Mouse (Mus musculus) MEL (cell line): ENCODE data around the gene Cst3. TPM values are rescaled to one million over a fixed set of nuclear protein-coding genes. Genes with fewer than 3 reads are reported as not detected.

Source experiments
- DNase-seq: peaks from one replicate; pipeline ENCODE4 v3.0.0; 2011; ENCODE audit warnings: low read depth, low spot score
- H3K27ac ChIP-seq: 2 replicates; pipeline ENCODE4 v1.5.1; 2012; ENCODE audit warnings: low read depth, mild to moderate bottlenecking, control low read depth, low read length, moderate library complexity; ENCODE audit not compliant: control insufficient read depth
- H3K27me3 ChIP-seq, 2 experiments: fragments of 150-350 bp in 1 of 2; sonication (generic) in 1 of 2; 2 replicates each; pipeline ENCODE4 v1.6.1; 2012; ENCODE audit warnings: low read length in 2 of 2, mild to moderate bottlenecking in 2 of 2, improper control_type of control experiment in 1 of 2, moderate library complexity in 1 of 2; ENCODE audit not compliant: insufficient read depth in 2 of 2, control insufficient read depth in 1 of 2
- H3K36me3 ChIP-seq, 2 experiments: 2 replicates each; pipeline ENCODE4 v1.6.1; 2012 to 2014; ENCODE audit warnings: low read length in 2 of 2, improper control_type of control experiment in 1 of 2, inconsistent platforms in 1 of 2, mild to moderate bottlenecking in 1 of 2; ENCODE audit not compliant: insufficient read depth in 2 of 2, control insufficient read depth in 1 of 2
- H3K4me1 ChIP-seq, 2 experiments: fragments of 150-350 bp in 1 of 2; sonication (generic) in 1 of 2; 2 replicates each; pipeline ENCODE4 v1.6.1; 2012; ENCODE audit warnings: low read length in 2 of 2, improper control_type of control experiment in 1 of 2, mild to moderate bottlenecking in 1 of 2; ENCODE audit not compliant: insufficient read depth in 2 of 2, control insufficient read depth in 1 of 2
- H3K4me3 ChIP-seq, 2 experiments: fragments of 150-350 bp in 1 of 2; sonication (generic) in 1 of 2; 2 replicates each; pipeline ENCODE4 v1.5.1; 2012; ENCODE audit warnings: low read depth in 2 of 2, low read length in 2 of 2, mild to moderate bottlenecking in 2 of 2, moderate library complexity in 2 of 2, control low read depth in 1 of 2, improper control_type of control experiment in 1 of 2; ENCODE audit not compliant: control insufficient read depth in 1 of 2, insufficient read depth in 1 of 2
- H3K79me2 ChIP-seq: 2 replicates; pipeline ENCODE4 v1.6.1; 2012; ENCODE audit warnings: mild to moderate bottlenecking, low read length, moderate library complexity; ENCODE audit not compliant: control insufficient read depth, poor library complexity, insufficient read depth
- H3K9ac ChIP-seq: 2 replicates; pipeline ENCODE4 v1.6.1; 2012; ENCODE audit warnings: low read depth, mild to moderate bottlenecking, control low read depth, low read length, moderate library complexity; ENCODE audit not compliant: control insufficient read depth, poor library complexity, severe bottlenecking
- H3K9me3 ChIP-seq: fragments of 150-350 bp; sonication (generic); replicated peaks from 2 replicates; pipeline ENCODE4 v1.6.1; 2012; ENCODE audit warnings: mild to moderate bottlenecking, low read length, improper control_type of control experiment, moderate library complexity; ENCODE audit not compliant: insufficient read depth
- BHLHE40 ChIP-seq: IDR thresholded peaks from 2 replicates; pipeline ENCODE4 v1.6.1; 2012; ENCODE audit warnings: low read depth, mild to moderate bottlenecking, inconsistent platforms, low read length, improper control_type of control experiment, borderline replicate concordance
- CHD1 ChIP-seq: IDR thresholded peaks from 2 replicates; pipeline ENCODE4 v1.6.1; 2012; ENCODE audit warnings: low read depth, mild to moderate bottlenecking, inconsistent platforms, low read length, improper control_type of control experiment
- CHD2 ChIP-seq: IDR thresholded peaks from 2 replicates; pipeline ENCODE4 v1.6.1; 2011; ENCODE audit warnings: low read length, improper control_type of control experiment
- CTCF ChIP-seq, 3 experiments: IDR thresholded peaks in 2 of 3; conservative IDR thresholded peaks in 1 of 3; 2 replicates each; pipeline ENCODE4 v1.5.1; 2011 to 2012; ENCODE audit warnings: low read length in 3 of 3, low read depth in 2 of 3, mild to moderate bottlenecking in 2 of 3, improper control_type of control experiment in 1 of 3, inconsistent platforms in 1 of 3, mixed read lengths in 1 of 3, moderate library complexity in 1 of 3; ENCODE audit not compliant: control insufficient read depth in 1 of 3, insufficient read depth in 1 of 3, poor library complexity in 1 of 3, severe bottlenecking in 1 of 3
- E2F4 ChIP-seq: IDR thresholded peaks from 2 replicates; pipeline ENCODE4 v1.6.1; 2011; ENCODE audit warnings: low read depth, low read length, improper control_type of control experiment, borderline replicate concordance
- ELF1 ChIP-seq: IDR thresholded peaks from 2 replicates; pipeline ENCODE4 v1.6.1; 2014; ENCODE audit warnings: low read depth, mild to moderate bottlenecking, inconsistent platforms, low read length, improper control_type of control experiment, moderate library complexity
- EP300 ChIP-seq, 2 experiments: IDR thresholded peaks; 2 replicates each; pipeline ENCODE4 v1.6.1; 2011; ENCODE audit warnings: improper control_type of control experiment in 2 of 2, low read length in 2 of 2, low read depth in 1 of 2, mild to moderate bottlenecking in 1 of 2
- GABPA ChIP-seq: IDR thresholded peaks from 2 replicates; pipeline ENCODE4 v1.6.1; 2012; ENCODE audit warnings: low read depth, mild to moderate bottlenecking, inconsistent platforms, low read length, improper control_type of control experiment, moderate library complexity
- HCFC1 ChIP-seq: IDR thresholded peaks from 2 replicates; pipeline ENCODE4 v1.6.1; 2012; ENCODE audit warnings: low read depth, mild to moderate bottlenecking, inconsistent platforms, low read length, improper control_type of control experiment, moderate library complexity
- JUND ChIP-seq: IDR thresholded peaks from 2 replicates; pipeline ENCODE4 v1.6.1; 2011; ENCODE audit warnings: low read depth, mild to moderate bottlenecking, improper control_type of control experiment, low read length
- KAT2A ChIP-seq: conservative IDR thresholded peaks from 2 replicates; pipeline ENCODE4 v1.6.1; 2012; ENCODE audit warnings: low read depth, low read length, improper control_type of control experiment, inconsistent platforms
- MAFK ChIP-seq: IDR thresholded peaks from 2 replicates; pipeline ENCODE4 v1.6.1; 2011; ENCODE audit warnings: low read depth, mild to moderate bottlenecking, low read length, improper control_type of control experiment, borderline replicate concordance
- MAZ ChIP-seq: IDR thresholded peaks from 2 replicates; pipeline ENCODE4 v1.6.1; 2012; ENCODE audit warnings: low read depth, mild to moderate bottlenecking, inconsistent platforms, low read length, improper control_type of control experiment
- MEF2A ChIP-seq: IDR thresholded peaks from 2 replicates; pipeline ENCODE4 v1.6.1; 2014; ENCODE audit warnings: low read depth, mild to moderate bottlenecking, inconsistent platforms, low read length, improper control_type of control experiment; ENCODE audit not compliant: poor library complexity, insufficient replicate concordance, severe bottlenecking; ENCODE audit errors: extremely low read depth
- MYB ChIP-seq: IDR thresholded peaks from 2 replicates; pipeline ENCODE4 v1.6.1; 2011; ENCODE audit warnings: mild to moderate bottlenecking, low read depth, low read length, improper control_type of control experiment
- MYC ChIP-seq: IDR thresholded peaks from 2 replicates; pipeline ENCODE4 v1.6.1; 2011; ENCODE audit warnings: low read depth, mild to moderate bottlenecking, low read length, improper control_type of control experiment, moderate library complexity
- NRF1 ChIP-seq: IDR thresholded peaks from 2 replicates; pipeline ENCODE4 v1.6.1; 2014; ENCODE audit warnings: low read depth, mild to moderate bottlenecking, inconsistent platforms, low read length, improper control_type of control experiment, moderate library complexity; ENCODE audit not compliant: poor library complexity, insufficient read depth, severe bottlenecking
- POLR2A ChIP-seq, 2 experiments: IDR thresholded peaks; 2 replicates each; pipeline ENCODE4 v1.6.1; 2011 to 2012; ENCODE audit warnings: low read length in 2 of 2, mild to moderate bottlenecking in 2 of 2, control low read depth in 1 of 2, improper control_type of control experiment in 1 of 2, low read depth in 1 of 2, moderate library complexity in 1 of 2; ENCODE audit not compliant: control insufficient read depth in 1 of 2, insufficient read depth in 1 of 2, poor library complexity in 1 of 2
- RAD21 ChIP-seq: IDR thresholded peaks from 2 replicates; pipeline ENCODE4 v1.6.1; 2011; ENCODE audit warnings: mild to moderate bottlenecking, low read depth, low read length, improper control_type of control experiment
- RCOR1 ChIP-seq: IDR thresholded peaks from 2 replicates; pipeline ENCODE4 v1.6.1; 2012; ENCODE audit warnings: low read depth, mild to moderate bottlenecking, inconsistent platforms, low read length, improper control_type of control experiment
- SMC3 ChIP-seq: IDR thresholded peaks from 2 replicates; pipeline ENCODE4 v1.6.1; 2011; ENCODE audit warnings: low read depth, low read length, improper control_type of control experiment
- TCF12 ChIP-seq: IDR thresholded peaks from 2 replicates; pipeline ENCODE4 v1.6.1; 2014; ENCODE audit warnings: low read depth, mild to moderate bottlenecking, inconsistent platforms, low read length, improper control_type of control experiment, moderate library complexity
- UBTF ChIP-seq: IDR thresholded peaks from 2 replicates; pipeline ENCODE4 v1.6.1; 2012; ENCODE audit warnings: low read depth, mild to moderate bottlenecking, inconsistent platforms, low read length, improper control_type of control experiment, moderate library complexity, borderline replicate concordance; ENCODE audit not compliant: insufficient read depth
- ZC3H11A ChIP-seq: IDR thresholded peaks from 2 replicates; pipeline ENCODE4 v1.6.1; 2012; ENCODE audit warnings: low read depth, mild to moderate bottlenecking, inconsistent platforms, low read length, improper control_type of control experiment
- ZKSCAN1 ChIP-seq: IDR thresholded peaks from 2 replicates; pipeline ENCODE4 v1.6.1; 2012; ENCODE audit warnings: low read depth, mild to moderate bottlenecking, inconsistent platforms, low read length, improper control_type of control experiment, moderate library complexity
- ZMIZ1 ChIP-seq: IDR thresholded peaks from 2 replicates; pipeline ENCODE4 v1.6.1; 2012; ENCODE audit warnings: low read depth, mild to moderate bottlenecking, inconsistent platforms, low read length, improper control_type of control experiment, moderate library complexity
- ZNF384 ChIP-seq: IDR thresholded peaks from 2 replicates; pipeline ENCODE4 v1.6.1; 2012; ENCODE audit warnings: low read depth, mild to moderate bottlenecking, inconsistent platforms, low read length, improper control_type of control experiment
- polyA plus RNA-seq, 2 experiments: library from polyadenylated mRNA; stranded (reverse) in 1 of 2; unstranded in 1 of 2; fragments of >175 nt in 1 of 2; fragments of >200 nt in 1 of 2; gene quantifications; 2 replicates each; pipeline versions ENCODE4 v1.2.1 to v1.2.4; 2012; ENCODE audit warnings: low replicate concordance in 2 of 2, low read depth in 1 of 2; ENCODE audit not compliant: insufficient read length in 2 of 2, insufficient read depth in 1 of 2, missing spikeins in 1 of 2
- total RNA-seq: library from RNA; depleted of rRNA; stranded (reverse); fragments of 300-350 nt; gene quantifications from 2 replicates; pipeline ENCODE4 v1.2.3, GENCODE M21; 2012

Gene Cst3
- total and polyA plus RNA-seq, 3 experiments = 114 to 122 TPM; not detected in 1

GRCm38 (mm10) chr2:148870526-148870925 is 5.0 kb downstream of the Cst3 start:
- Histone ChIP-seq H3K36me3 (peaks cover 0 to 2% of the 10 kb centered on the region in 2 experiments; a peak in 1 of 4 replicates), H3K4me1 (peaks cover 0 to 11% of the 10 kb centered on the region in 2 experiments; a peak in 3 of 4 replicates), H3K79me2 (peaks cover 11% of the 10 kb centered on the region), H3K9ac (no peak overlapping the region), H3K9me3 (no peaks in the 10 kb centered on the region), H3K27me3 (no peaks in the 10 kb centered on the region), H3K4me3 (no peak overlapping the region), H3K27ac (no peak overlapping the region)
- TF ChIP-seq CHD1 = no peak
- no peak for TF ChIP-seq GABPA
- no peak for TF ChIP-seq KAT2A
- TF ChIP-seq ZNF384 = no peak
- TF ChIP-seq ZMIZ1 = no peak
- TF ChIP-seq E2F4 = no peak
- no peak for TF ChIP-seq RCOR1
- no peak for TF ChIP-seq EP300 (IDR thresholded peaks at IDR 0.05; ENCODE audit: low read depth in 1 of 2, low read length in 2 of 2)
- TF ChIP-seq MYC = no peak
- TF ChIP-seq NRF1 = no peak
- TF ChIP-seq MAZ = no peak
- no peak for TF ChIP-seq ELF1
- no peak for TF ChIP-seq MAFK
- TF ChIP-seq HCFC1 = no peak
- no peak for TF ChIP-seq ZKSCAN1
- TF ChIP-seq ZC3H11A = no peak
- no peak for TF ChIP-seq SMC3
- TF ChIP-seq UBTF = no peak
- TF ChIP-seq POLR2A (IDR thresholded peaks at IDR 0.05; ENCODE audit: control insufficient read depth in 1 of 2, insufficient read depth in 1 of 2, low read depth in 1 of 2, low read length in 2 of 2, poor library complexity in 1 of 2) = no peak
- TF ChIP-seq MYB = no peak
- DNase-seq = no peak

GRCm38 (mm10) chr2:148868959-148869358 is 6.5 kb downstream of the Cst3 start:
- H3K79me2 ChIP-seq = peaks cover 5% of the 10 kb centered on the region
- no peak for DNase-seq
- no peak for TF ChIP-seq CTCF (IDR thresholded peaks at IDR 0.05 in 2 of 3, conservative IDR thresholded peaks at IDR 0.05 in 1 of 3; ENCODE audit: control insufficient read depth in 1 of 3, insufficient read depth in 1 of 3, low read depth in 2 of 3, low read length in 3 of 3, poor library complexity in 1 of 3, severe bottlenecking in 1 of 3)
- TF ChIP-seq JUND = no peak
- no peak for TF ChIP-seq TCF12
- no peak for TF ChIP-seq POLR2A (IDR thresholded peaks at IDR 0.05; ENCODE audit: control insufficient read depth in 1 of 2, insufficient read depth in 1 of 2, low read depth in 1 of 2, low read length in 2 of 2, poor library complexity in 1 of 2)
- TF ChIP-seq MEF2A = no peak
- no peak for TF ChIP-seq ZNF384
- TF ChIP-seq RAD21 = no peak
- no peak for TF ChIP-seq BHLHE40
- TF ChIP-seq MAZ = no peak
- TF ChIP-seq GABPA = no peak
- TF ChIP-seq NRF1 = no peak
- no peak for TF ChIP-seq ZC3H11A
- TF ChIP-seq MAFK = no peak
- TF ChIP-seq UBTF = no peak
- no peak for TF ChIP-seq CHD2
- no peak overlapping the region for H3K9ac ChIP-seq
- H3K27me3 ChIP-seq = no peaks in the 10 kb centered on the region
- H3K4me3 ChIP-seq = no peak overlapping the region
- no peak overlapping the region for H3K27ac ChIP-seq
- peaks cover 0 to 6% of the 10 kb centered on the region in 2 experiments; a peak in 1 of 4 replicates for H3K4me1 ChIP-seq
- H3K36me3 ChIP-seq = peaks cover 0 to 2% of the 10 kb centered on the region in 2 experiments; a peak in 1 of 4 replicates
- no peaks in the 10 kb centered on the region for H3K9me3 ChIP-seq
